Mouse (Mus musculus) frontal cortex, postnatal 14 days (tissue): ENCODE results near the gene Egr4.

Source experiments
- DNase-seq, 2 experiments: peaks; one replicate each; pipeline ENCODE4 v3.0.0; 2022; ENCODE audit warnings: low spot score in 2 of 2

The Egr4 gene

GRCm38 (mm10) chr6:85513531-85513910, at the start of gene Egr4:
Gene Egr4, minus strand, starts transcription at chr6:85513589.
- peak; percentile 88 to 89 for DNase-seq

GRCm38 (mm10) chr6:85562374-85562773, 49.0 kb upstream of the Egr4 start:
- no peak for DNase-seq

- no peak for DNase-seq
Measured at GRCm38 (mm10) chr6:85547642-85548041, 34.3 kb upstream of the Egr4 start.

GRCm38 (mm10) chr6:85544251-85544881, 31.0 kb upstream of the Egr4 start:
- DNase-seq: peak; percentile 21 to 23

GRCm38 (mm10) chr6:85543351-85544175, 30.2 kb upstream of the Egr4 start:
- DNase-seq: no peak

- DNase-seq: peak in 1 of 2 experiments; percentile 45
Measured at GRCm38 (mm10) chr6:85522825-85523224, 9.4 kb upstream of the Egr4 start.

GRCm38 (mm10) chr6:85522026-85522425, 8.6 kb upstream of the Egr4 start:
- no peak for DNase-seq

- DNase-seq: peak in 1 of 2 experiments; percentile 27
Measured at GRCm38 (mm10) chr6:85518091-85518693, 4.8 kb upstream of the Egr4 start.

GRCm38 (mm10) chr6:85515941-85516340, 2.6 kb upstream of the Egr4 start:
- no peak for DNase-seq

- DNase-seq: peak; percentile 31 to 40
Measured at GRCm38 (mm10) chr6:85512577-85513530, 535 bp downstream of the Egr4 start.

- DNase-seq: no peak
Measured at GRCm38 (mm10) chr6:85512056-85512440, 1.3 kb downstream of the Egr4 start.

- DNase-seq: peak in 1 of 2 experiments; percentile 22
Measured at GRCm38 (mm10) chr6:85511286-85512055, 1.9 kb downstream of the Egr4 start.

- peak; percentile 56 to 76 for DNase-seq
Measured at GRCm38 (mm10) chr6:85510476-85510875, 2.9 kb downstream of the Egr4 start.

GRCm38 (mm10) chr6:85508602-85509001, 4.8 kb downstream of the Egr4 start:
- DNase-seq: no peak

- DNase-seq: no peak
Measured at GRCm38 (mm10) chr6:85504908-85505307, 8.5 kb downstream of the Egr4 start.

GRCm38 (mm10) chr6:85502911-85503250, 10.5 kb downstream of the Egr4 start, which contains the start of gene Fbxo41:
Gene Fbxo41, minus strand, starts transcription at chr6:85502994.
- DNase-seq: peak; percentile 61 to 66

- DNase-seq: peak in 1 of 2 experiments; percentile 27
Measured at GRCm38 (mm10) chr6:85502103-85502910, 11.1 kb downstream of the Egr4 start.

- DNase-seq: peak in 1 of 2 experiments; percentile 39
Measured at GRCm38 (mm10) chr6:85501571-85502102, 11.8 kb downstream of the Egr4 start.

GRCm38 (mm10) chr6:85500416-85500815, 13.0 kb downstream of the Egr4 start:
- no peak for DNase-seq

GRCm38 (mm10) chr6:85498147-85498546, 15.2 kb downstream of the Egr4 start:
- no peak for DNase-seq
